Mouse (Mus musculus) stomach, postnatal 0 days (tissue): ENCODE data around the gene Evi5.

Experiments
- CTCF ChIP-seq: IDR thresholded peaks from 2 replicates; pipeline ENCODE4 v1.5.1; 2016; ENCODE audit warnings: antibody characterized with exemption, low read depth, mild to moderate bottlenecking, moderate library complexity
- EP300 ChIP-seq: optimal IDR thresholded peaks from 2 replicates; pipeline ENCODE3; 2016; ENCODE audit warnings: antibody characterized with exemption

GRCm38 (mm10) chr5:107793258-107793657 is 81.6 kb downstream of the Evi5 start:
- TF ChIP-seq CTCF, result no peak
- TF ChIP-seq EP300, result no peak
